Mouse (Mus musculus) adrenal gland, postnatal 25 days (tissue): Measurements from ENCODE around the gene Inka1. TPM values are rescaled to one million over a fixed set of nuclear protein-coding genes. Genes with fewer than 3 reads are reported as not detected.
"Not testable (repeated sequence)": the region's sequence is repeated elsewhere in the genome, so short reads cannot be mapped to it uniquely, and the experiment has no call there.

Source experiments
- DNase-seq: peaks from one replicate; pipeline ENCODE4 v3.0.0; 2021; ENCODE audit warnings: mixed read lengths
- long read RNA-seq: library from polyadenylated mRNA; stranded (forward); transcript quantifications from one replicate; pipeline ENCODE4 v2.0.0, GENCODE M21; 2021
- total RNA-seq: library from RNA; stranded (reverse); gene quantifications from 2 replicates; pipeline ENCODE4 v1.2.3, GENCODE M21; 2021

Inka1 gene
- 5.7 and 6.4 TPM in 2 replicates for total RNA-seq
- long read RNA-seq, partial matches to known transcripts = 0 of 3 reads
- long read RNA-seq, other reads (novel, unspliced or antisense) = 0 of 3 reads

DNA sequence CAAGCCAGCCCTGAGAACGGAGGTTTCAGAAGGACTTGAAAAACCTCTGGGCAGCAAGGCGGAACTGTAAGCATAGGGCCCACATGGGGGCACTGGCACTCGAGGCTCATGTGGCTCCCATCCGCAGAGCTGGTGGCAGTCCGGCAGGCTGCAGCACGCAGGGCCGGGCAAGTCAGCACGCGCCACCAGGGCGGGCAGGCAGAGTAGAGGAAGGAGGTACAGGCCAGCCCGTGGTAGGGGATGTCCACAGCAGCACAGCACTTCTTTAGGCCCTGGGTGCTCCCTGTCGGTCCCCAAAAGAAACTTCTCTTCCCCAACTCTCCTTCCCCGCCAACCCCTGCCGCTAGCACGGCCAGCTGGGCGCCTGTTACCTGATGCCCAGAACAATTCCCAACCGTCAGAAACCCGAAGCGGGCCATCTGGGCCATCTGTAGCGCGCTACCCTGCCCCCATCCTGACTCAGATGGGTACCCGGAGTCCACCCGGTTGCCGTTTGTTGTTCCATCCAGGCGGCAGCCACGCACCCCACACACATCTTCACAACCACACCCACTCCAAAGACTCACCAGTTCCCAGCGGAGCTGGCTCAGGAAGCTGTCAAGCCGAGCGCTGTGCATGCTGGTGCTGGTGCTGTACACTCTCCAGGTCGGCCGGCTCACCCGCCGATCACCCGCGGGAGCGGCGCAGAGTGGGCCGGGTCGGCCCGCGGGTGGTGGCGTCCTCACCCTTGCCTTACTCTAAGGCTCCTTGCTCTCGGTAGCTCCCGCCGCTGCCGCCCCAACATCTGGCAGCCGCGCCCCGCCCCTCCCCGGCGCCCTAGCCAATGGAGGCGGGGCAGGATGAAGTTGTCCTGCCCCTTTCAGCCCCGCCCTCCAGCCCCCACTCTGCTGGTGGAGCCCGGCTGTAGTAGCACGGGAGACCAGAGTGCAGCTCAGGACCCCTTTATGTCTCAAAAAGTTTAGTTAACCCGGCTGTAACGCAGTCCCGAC is at the start of gene Inka1:
Gene Inka1 (minus strand): TSS at position 749 of the 989 bp plus-strand sequence.
- peak; percentile 92 for DNase-seq

DNA sequence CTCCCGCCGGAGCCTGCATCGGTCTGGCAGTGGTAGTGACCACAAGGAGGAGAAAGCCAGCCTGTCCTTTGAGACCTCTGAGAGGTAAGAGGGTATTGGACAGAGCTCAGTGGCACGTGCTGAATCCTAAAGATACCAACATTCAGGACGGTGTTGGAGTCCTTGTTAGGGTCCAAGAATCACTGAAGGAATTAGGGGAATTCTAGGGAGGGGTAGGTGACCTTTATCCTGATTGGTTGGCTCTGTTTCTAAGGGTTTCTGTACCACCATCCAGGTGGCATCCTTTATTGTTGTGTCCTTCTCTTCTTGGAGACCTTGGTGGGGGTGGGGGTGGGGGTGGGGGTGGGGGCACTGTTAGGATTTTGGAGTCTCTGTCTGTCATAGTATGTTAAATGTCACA is 46.4 kb upstream of the Inka1 start:
- no peak for DNase-seq

DNA sequence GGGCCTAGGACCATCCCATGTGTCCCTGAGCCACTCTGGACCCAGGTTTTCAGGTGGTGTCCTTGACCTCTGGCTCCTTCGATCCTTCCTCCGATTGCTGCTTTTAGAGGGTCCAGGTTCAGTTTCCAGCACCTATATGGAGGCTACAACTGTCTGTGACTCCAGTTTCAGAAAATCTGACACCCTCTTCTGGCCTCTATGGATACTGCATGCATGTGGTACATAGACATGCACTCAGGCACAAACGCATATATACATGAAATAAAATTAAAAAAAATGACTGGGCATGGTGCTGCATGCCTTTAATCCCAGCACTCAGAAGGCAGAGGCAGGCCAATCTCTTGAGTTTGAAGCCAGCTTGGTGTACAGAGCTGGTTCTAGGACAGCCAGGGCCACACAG is 42.2 kb upstream of the Inka1 start:
- DNase-seq = no peak

DNA sequence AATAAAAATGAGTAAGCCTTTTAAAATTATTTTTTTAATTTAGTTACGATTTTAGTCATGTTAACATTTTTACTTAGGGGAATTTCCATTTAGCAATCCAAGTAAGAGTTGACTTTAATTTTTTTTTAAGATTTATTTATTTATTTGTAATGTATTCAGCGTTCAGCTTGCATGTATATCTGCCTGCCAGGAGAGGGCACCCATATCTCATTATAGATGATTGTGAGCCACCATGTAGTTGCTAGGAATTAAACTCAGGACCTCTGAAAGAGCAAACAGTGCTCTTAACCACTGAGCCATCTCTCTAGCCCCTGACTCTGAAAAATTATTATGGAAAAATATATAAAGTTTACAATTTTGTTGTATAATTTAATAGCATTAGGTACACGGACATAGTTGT is 40.9 kb upstream of the Inka1 start:
- no peak for DNase-seq

DNA sequence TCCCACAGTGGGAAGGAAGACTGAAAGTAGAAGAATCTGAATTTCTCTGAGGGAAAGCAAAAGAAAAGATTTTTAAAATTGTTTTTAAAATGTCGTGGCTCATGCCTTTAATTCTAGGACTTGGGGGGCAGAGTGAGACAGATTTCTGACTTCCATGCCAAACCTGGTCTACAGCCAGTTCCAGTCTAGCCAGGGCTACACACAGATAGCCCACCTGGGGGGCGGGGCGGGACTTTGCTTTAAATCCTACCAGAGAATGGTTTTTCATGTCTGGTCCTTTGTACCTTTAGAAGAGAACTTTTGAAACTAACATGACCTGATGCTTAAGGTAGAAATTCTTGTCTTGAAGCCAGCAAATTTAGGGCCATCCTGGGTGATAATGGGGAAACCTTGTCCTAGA is 37.5 kb upstream of the Inka1 start:
- DNase-seq = no peak

DNA sequence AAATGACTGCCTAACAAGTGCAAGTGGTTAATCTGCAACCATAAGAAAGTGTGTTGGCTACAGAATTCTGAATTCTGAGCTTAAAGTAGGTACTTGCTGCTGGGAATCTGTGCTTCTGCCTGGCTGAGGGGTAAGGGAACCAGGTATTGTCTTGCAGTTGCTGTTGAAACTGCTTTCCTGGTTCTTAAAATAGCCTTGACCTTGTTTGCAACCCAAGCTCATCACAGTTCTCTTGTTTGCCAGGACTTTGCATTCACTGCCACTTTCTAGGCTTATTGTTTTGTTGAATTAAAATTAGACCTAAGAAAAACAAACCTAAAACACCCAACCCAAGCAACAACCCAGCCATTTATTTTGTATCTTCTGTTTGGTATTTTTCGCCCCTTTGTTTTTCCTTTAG is 35.1 kb upstream of the Inka1 start:
- DNase-seq = no peak

DNA sequence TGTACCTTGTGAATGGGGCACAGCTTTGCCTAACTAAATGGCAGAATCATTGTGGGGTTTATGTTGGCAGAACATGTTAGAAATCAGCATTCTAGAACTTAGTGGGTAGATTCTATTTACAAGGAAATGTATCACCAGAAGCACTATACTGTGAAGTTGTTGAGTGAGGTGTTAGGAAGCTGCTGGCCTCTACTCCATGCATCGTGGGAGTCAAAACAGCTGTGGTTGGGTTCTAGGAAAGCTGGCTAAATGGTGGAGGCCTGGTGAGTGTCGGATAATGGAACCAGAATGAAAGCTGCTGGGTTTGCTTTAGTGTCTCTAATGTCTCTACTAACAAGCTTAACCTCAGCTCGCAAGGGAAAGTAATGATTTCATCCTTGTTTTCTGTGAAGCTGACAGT is 31.4 kb upstream of the Inka1 start:
- no peak for DNase-seq

DNA sequence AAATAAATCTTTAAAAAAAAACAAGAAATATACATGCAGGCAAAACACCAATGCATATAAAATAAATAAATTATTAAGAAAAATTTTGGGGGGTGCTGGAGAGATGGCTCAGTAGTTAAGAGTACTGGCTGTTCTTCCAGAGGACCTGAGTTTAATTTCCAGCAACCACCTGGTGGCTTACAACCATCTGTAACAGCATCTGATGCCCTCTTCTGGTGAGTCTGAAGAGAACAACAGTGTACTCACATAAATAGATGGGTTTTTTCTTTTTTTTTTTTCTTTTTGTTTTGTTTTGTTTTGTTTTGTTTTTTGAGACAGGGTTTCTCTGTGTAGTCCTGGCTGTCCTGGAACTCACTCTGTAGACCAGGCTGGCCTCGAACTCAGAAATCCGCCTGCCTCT is 27.9 kb upstream of the Inka1 start:
- DNase-seq = not testable (repeated sequence)

DNA sequence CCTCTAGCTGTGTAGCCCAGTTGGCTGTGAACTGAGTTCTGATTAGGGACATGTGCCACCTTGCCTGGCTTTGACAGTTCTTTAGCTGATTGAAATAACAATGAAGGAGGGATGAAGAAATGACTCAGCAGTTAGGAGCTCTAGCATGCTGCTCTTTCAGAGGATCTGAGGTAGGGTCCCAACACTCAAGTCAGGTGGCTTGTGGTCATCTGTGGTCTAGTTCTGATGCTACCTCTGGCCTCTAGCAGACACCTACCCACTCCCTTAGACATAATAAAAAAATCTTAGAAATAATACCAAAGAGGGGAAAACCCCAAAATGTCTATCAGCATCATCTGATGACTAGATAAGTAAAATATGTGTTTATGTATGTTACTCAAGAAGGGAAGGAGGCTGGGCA is 24.7 kb upstream of the Inka1 start:
- DNase-seq = no peak

DNA sequence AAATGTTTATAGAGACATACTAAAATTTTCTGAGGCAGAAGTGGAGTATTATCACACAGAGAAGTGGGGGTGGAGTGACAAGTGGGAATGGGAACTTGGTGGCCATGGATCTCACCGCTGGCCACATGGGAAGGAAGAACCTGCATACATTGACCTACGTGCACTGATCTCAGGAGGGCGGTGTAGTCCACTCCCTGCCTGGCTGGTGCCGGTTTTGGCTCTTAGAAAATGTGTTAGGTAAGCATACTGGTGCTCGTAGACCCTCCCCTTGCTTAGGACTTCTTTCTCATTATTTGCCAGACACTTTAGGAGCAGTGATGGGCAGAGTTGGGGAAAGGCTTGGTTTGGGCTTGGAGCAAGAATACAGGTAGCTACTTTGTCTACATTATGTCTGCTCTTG is 22.4 kb upstream of the Inka1 start:
- DNase-seq = no peak

DNA sequence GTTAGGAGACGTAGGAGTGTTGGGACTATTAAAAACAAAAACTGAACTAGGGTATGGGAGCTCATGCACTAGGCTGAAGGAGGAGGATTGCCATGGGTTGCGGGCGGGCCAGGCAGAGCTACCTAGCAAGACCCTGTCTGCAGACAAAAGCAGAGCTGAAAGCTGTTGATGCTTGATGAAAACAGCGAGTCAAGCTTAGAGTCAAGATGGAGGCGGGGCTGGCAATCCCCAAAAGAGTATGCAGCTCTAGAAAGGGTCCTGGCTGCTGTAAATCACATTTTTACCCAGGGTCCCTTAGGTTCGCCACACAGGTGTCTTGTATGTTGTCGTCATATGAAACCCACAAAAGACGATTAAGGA is 17.8 kb upstream of the Inka1 start:
- DNase-seq = no peak

DNA sequence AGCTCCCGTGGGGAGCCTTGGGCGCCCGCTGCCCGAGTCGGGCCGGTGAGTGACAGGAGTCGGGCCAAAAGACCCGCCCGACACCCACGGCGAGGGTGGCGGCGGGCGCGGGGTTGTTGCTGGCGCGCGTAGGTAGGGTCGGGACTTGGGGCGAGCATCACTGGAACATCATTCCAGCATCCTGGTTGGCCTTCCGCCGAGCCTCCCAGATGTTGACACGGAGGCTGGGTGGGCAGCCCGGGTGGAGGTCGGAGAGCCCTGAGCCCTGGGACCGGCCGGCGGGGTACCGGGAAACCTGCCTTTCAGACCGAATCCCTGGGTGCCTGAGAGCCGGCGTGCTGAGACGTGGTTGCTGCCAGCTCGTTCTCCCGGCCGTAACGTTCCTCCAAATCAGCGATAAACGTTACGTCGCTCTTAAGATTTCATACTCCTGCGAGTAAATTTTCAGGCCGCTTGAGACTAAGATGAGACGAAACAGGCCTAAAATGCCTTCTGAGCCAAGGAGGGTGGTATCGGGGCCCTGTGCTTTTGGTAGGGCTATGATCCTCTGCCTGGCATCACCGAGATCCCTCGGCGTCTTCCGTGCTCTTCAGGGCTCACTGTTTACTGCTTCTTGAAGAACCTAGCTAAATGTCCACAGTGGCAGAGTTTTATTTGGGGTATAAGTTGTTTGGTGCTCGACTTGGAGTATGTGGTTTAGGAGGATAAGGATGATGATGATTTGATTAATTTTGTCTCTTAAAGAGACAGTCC is 17.3 kb upstream of the Inka1 start:
- DNase-seq = peak; percentile 40

DNA sequence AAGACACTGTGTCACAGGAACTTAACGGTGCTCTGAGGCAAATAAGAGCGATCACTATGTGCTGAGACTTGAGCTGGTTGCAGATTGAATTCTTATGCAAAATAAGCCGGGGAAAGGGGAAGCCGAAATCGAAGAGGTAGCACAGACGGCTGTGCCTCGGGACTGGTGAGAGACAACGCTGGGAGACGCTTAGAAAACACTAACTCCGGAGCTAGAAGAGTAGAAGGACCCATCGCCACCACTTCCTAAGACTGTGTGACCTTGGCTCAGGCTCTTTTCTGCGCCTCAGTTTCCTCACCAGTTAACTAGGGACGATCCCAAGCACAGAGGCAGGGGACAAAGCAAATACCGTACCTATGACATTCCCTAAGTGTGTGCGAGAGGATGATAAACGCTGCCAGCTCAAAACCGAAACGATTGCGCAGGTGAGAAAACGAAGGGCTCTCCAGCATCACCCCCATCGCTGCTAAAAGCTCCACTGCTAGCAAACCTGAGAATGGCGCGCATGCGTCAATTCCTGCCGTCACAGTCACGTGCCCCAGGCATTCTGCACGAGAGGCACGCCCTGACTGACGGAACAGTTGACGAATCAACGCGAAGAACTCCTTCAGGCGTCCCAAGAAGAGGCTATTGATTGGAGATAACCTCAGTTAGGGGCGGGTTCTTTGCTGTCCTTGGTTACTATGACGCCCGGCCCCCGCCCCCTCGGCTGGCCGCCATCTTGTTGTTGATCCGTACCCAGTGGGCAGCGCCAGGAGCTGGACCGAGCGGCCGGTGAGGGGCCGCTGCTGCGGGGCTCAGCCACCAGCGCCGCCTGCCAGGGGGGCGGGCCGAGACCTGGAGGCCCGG is 16.5 kb upstream of the Inka1 start, which contains the start of gene Ip6k1:
Gene Ip6k1 (plus strand): TSS at position 580 of the 849 bp plus-strand sequence.
- peak; percentile 99 for DNase-seq

DNA sequence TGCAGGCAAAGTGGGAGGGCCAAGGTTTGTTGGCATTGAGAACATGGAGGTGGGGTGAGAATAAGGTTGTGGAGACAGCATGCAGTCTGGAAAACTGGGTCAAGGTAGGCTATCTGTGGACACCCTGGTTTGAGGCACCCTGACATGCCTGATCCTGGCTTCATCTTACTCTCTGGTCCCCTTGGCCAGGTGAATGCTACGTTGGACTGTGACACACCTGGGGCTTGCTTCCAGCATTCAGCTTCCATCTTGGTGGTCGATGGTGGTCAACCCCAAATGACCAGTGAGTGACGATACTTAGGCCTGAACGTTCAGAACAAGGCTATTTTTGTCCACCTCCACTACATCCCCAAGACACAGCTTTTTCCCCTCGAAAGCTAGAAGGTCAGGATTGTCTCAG is 10.4 kb upstream of the Inka1 start, which contains the start of gene Gm20662:
Gene Gm20662 (plus strand): TSS at position 301 of the 400 bp plus-strand sequence.
- no peak for DNase-seq

DNA sequence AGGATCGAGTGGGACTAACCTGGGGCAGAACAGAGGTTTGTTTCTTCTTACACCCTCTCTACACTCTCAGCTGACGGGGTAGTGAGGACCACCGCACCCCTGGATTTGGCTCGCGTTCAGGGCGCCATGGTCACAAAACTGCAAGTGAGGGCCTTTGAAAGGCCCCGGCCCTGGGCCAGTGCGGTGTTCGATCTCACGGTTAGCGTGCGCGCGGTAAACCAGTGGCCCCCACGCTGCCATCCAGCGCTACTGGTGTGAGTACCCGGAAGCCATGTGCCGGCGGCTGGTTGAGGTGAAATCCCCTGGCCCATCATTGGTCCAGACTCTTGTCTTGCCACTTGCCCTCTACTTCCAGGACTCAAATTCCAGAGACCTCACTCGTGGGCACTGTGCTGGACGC is 9.8 kb upstream of the Inka1 start:
- no peak for DNase-seq

DNA sequence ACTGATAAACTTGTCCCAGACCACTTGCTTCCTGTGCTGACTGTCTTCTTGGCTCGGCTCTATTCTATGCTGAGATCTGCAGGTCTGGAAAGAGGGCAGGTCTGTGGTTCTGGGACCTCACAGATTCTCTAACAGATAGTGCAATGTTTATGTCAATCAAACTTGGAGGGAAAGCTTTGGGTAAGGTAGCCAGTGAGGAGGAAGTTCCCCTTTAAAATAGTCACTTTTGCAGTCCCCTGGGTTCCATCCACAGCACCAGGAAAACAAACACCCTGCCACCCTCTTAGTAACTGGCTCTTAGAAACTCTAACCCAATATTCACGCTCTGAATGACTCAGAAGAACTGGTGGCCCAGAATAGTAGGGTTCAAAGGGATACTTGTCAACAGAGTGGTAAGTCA is 8.8 kb upstream of the Inka1 start:
- no peak for DNase-seq

DNA sequence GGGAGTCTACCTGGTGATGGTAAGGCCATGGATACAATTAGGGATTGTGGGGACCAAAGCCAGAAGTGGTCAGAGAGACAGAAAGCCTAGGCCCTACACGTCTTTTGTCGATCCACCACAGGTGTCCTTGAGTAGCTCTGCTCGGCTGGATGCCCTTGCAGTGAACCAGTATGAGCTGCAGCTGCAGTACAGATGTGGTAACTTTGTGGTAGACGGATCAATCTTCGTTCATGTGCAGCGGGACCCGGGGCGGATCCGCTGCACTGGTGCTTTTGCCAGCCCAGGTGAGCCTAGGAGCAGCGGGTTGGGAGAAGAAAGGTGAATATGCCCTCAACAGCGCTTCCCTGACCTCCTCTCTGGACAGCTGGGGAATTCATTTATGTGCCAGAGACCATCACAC is 7.3 kb upstream of the Inka1 start:
- DNase-seq = no peak

DNA sequence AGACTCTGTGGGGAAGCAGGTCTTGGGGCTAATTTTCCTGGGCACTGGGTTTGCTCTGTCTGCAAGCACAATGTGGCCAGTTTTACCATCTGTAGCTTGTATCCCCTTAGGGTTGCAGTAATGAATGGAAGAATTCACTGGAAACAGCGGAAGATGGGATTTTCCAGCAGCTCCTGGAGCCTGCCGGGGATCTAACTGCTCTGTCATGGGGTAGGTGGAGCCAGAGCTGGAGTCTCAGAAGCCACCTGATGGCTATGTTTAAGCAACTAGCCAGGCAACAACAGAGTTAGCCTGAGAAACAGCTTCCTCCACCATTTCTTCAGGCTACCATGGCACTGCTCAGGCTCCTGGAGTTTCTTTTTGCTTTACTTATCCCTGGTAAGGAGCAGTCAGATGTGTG is 6.5 kb upstream of the Inka1 start, which contains the start of gene Cdhr4:
Gene Cdhr4 (plus strand): TSS at position 301 of the 400 bp plus-strand sequence.
- no peak for DNase-seq

DNA sequence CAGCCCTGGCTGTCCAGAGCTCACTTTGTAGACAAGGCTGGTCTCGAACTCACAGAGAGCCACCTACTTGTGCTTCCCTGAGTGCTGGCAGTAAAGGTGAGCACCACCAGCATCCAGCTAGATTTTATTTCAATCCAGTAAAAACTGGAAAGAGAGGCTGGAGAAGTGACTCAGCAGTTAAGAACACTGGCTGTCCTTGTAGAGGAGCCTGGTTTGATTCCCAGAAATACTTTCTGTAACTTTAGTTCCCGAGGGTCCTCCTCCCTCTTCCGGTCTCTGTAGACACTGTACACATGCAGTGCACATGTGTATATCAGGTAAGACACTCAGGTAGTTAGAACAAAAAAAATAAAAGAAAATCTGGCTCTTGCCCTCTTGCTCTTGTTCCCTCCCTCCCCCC is 2.3 kb upstream of the Inka1 start:
- no peak for DNase-seq

DNA sequence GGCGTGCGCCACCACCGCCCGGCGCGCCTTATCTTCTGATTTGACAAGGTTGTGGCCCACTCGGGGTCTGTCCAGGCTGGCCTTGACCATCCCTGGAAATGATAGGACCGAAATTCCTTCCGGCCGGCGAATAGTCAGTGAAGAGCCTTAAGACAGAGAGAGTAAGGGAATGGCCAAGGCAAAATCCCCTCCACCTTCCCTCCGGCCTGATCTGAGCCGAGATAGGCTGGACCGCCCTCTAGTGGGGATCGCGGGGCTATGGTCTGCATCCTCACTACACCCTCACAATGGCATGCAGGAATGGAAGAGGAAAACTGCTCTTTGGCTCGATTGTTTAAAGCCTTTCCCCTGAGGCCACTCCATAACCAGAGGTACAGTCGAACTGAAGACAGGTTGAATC is 697 bp upstream of the Inka1 start:
- DNase-seq = peak; percentile 81

DNA sequence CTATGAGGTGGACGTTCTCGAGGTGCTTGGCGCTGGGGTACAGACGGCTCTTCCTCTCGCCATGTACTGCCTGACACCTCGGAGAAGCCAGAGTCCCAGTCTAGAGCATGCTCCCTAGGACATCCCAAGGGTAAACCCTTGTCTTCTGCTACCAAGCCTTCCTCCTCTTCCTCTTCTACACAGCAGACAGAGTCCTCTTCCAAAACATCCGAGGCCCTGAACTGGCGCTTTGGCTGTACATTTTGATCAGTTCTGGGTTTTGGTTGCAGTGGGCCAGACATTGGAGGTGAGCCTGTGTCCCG is 974 bp downstream of the Inka1 start:
- no peak for DNase-seq

DNA sequence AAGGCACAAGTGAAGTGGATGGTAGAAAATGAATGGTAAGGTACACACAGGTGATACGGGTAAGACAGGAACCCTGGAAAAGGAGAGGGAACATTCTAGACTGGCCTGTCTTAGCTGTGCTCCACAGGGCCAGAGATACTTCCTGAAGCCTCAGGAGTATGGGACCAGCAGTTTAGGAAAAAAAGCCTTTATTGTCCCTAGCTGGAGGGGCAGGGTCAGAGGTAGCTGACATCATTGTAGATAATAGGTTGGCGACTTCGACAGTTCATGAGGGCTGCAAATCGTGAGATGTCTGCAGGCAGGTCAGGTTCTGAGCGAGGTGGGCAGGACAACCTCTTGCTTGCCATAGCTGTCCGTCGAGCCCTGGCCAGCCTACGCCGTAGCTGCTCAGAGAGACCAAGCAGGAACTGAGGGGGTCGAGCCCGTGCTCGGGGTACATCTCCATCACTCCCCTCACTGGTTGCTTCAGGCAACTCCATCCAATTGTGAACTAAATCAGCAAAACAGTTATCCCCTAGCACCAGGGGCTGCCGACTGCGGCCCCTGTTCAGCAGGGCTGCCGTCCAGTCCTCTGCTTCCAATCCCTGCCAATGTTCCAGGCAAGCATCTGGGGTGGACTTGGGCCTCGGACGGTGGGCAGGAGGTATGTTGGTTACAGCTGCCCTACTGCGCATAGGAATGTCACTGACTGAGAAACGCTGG is 1.5 kb downstream of the Inka1 start:
- no peak for DNase-seq
